Mouse (Mus musculus) B cell, adult 62 days (primary cell): ENCODE data around the gene Dyrk3. TPM values are rescaled to one million over a fixed set of nuclear protein-coding genes. Genes with fewer than 3 reads are reported as not detected.

ENCODE experiments used
- total RNA-seq: library from RNA; stranded (reverse); gene quantifications from 4 replicates; pipeline ENCODE4 v1.2.4, GENCODE M21; 2023

Dyrk3 gene
- total RNA-seq, result 22.1 to 32.8 TPM (median 26.2 TPM) in 4 replicates

GRCm38 (mm10) chr1:131138191-131139016 lies at the start of gene Dyrk3:
Dyrk3 (minus strand) TSS chr1:131138340.

GRCm38 (mm10) chr1:131153018-131153629 lies 15.0 kb upstream of the Dyrk3 start, which contains the start of gene Eif2d:
Eif2d (plus strand) TSS chr1:131153181.

GRCm38 (mm10) chr1:131097700-131098094 lies 40.4 kb downstream of the Dyrk3 start, which contains the start of gene Mapkapk2:
Mapkapk2 (minus strand) TSS chr1:131097826.

Other genes with a start within 250 kb of the Dyrk3 start
- gene Il20, start 226.9 kb downstream of the Dyrk3 start, total RNA-seq, result not detected in 4 replicates
- gene Il19, start 198.2 kb downstream of the Dyrk3 start, total RNA-seq, result not detected in 4 replicates
- 2.4 to 3.6 TPM (median 3.3 TPM) in 4 replicates for gene Il10, start 118.5 kb downstream of the Dyrk3 start, total RNA-seq
- gene Mapkapk2, start 40.5 kb downstream of the Dyrk3 start, total RNA-seq, result 102 to 104 TPM (median 103 TPM) in 4 replicates
- 33.9 to 37.1 TPM (median 35.3 TPM) in 4 replicates for gene Eif2d, start 14.8 kb upstream of the Dyrk3 start, total RNA-seq
- gene Rassf5, start 106.9 kb upstream of the Dyrk3 start, total RNA-seq, result 120 to 128 TPM (median 124 TPM) in 4 replicates
- gene Ikbke, start 141.3 kb upstream of the Dyrk3 start, total RNA-seq, result 19.1 to 24.0 TPM (median 22.1 TPM) in 4 replicates